Mouse (Mus musculus) stomach, postnatal 0 days (tissue): Measurements from ENCODE around the gene Khnyn. TPM values are rescaled to one million over a fixed set of nuclear protein-coding genes. Genes with fewer than 3 reads are reported as not detected.
A peak's percentile ranks its signal among the peaks of the same experiment; 100 is the strongest.

Experiments
- ATAC-seq: fragments of 200-750 bp; cut with Nextera tagmentation; 2 replicates; pipeline ENCODE4 v1.8.0; 2017; ENCODE audit not compliant: low FRiP score, low TSS enrichment
- DNase-seq: peaks from one replicate; pipeline ENCODE4 v3.0.0-alpha.2; 2016; ENCODE audit warnings: low spot score
- H3K27ac ChIP-seq: fragments of 300-500 bp; sonication (generic); replicated peaks from 2 replicates; pipeline ENCODE4 v1.5.1; 2014; ENCODE audit warnings: mild to moderate bottlenecking, control low read depth
- H3K27me3 ChIP-seq: fragments of 300-500 bp; sonication (generic); 2 replicates; pipeline ENCODE4 v1.6.1; 2014; ENCODE audit warnings: low read length; ENCODE audit not compliant: control insufficient read depth, insufficient read depth
- H3K36me3 ChIP-seq: fragments of 300-500 bp; sonication (generic); 2 replicates; pipeline ENCODE4 v1.6.1; 2014; ENCODE audit warnings: low read length, mixed read lengths; ENCODE audit not compliant: control insufficient read depth, insufficient read depth
- H3K4me1 ChIP-seq: fragments of 300-500 bp; sonication (generic); replicated peaks from 2 replicates; pipeline ENCODE4 v1.6.1; 2014; ENCODE audit warnings: antibody characterized with exemption; ENCODE audit not compliant: control insufficient read depth, insufficient read depth
- H3K4me2 ChIP-seq: fragments of 300-500 bp; sonication (generic); replicated peaks from 2 replicates; pipeline ENCODE4 v1.6.1; 2014; ENCODE audit warnings: low read depth, mild to moderate bottlenecking, control low read depth, moderate library complexity
- H3K4me3 ChIP-seq: fragments of 300-500 bp; sonication (generic); 2 replicates; pipeline ENCODE4 v1.5.1; 2014; ENCODE audit warnings: low read depth, low read length, control low read depth
- H3K9ac ChIP-seq: fragments of 300-500 bp; sonication (generic); 2 replicates; pipeline ENCODE4 v1.6.1; 2014; ENCODE audit warnings: mild to moderate bottlenecking, low read length, control low read depth, mixed read lengths
- H3K9me3 ChIP-seq: fragments of 300-500 bp; sonication (generic); 2 replicates; pipeline ENCODE4 v1.6.1; 2016; ENCODE audit warnings: low read length; ENCODE audit not compliant: control insufficient read depth
- CTCF ChIP-seq: IDR thresholded peaks from 2 replicates; pipeline ENCODE4 v1.5.1; 2016; ENCODE audit warnings: antibody characterized with exemption, low read depth, mild to moderate bottlenecking, moderate library complexity
- EP300 ChIP-seq: optimal IDR thresholded peaks from 2 replicates; pipeline ENCODE3; 2016; ENCODE audit warnings: antibody characterized with exemption
- WGBS: fragments of 180-500 bp; shearing (Covaris S2); extraction: QIAGEN DNeasy Blood & Tissue Kit; methylation state at CpG from one replicate; pipeline ENCODE4 v1.1.7; 2014; 5-methylcytosine and 5-hydroxymethylcytosine counted together
- polyA plus RNA-seq: library from polyadenylated mRNA; unstranded; fragments of >200 nt; fragmentation: Nextera tagmentation; extraction: Ambion mirVana; gene quantifications from 2 replicates; pipeline ENCODE4 v1.2.1, GENCODE M21; 2015

Khnyn gene
- polyA plus RNA-seq, 1 experiment from 2014 or later: 6.4 TPM

DNA sequence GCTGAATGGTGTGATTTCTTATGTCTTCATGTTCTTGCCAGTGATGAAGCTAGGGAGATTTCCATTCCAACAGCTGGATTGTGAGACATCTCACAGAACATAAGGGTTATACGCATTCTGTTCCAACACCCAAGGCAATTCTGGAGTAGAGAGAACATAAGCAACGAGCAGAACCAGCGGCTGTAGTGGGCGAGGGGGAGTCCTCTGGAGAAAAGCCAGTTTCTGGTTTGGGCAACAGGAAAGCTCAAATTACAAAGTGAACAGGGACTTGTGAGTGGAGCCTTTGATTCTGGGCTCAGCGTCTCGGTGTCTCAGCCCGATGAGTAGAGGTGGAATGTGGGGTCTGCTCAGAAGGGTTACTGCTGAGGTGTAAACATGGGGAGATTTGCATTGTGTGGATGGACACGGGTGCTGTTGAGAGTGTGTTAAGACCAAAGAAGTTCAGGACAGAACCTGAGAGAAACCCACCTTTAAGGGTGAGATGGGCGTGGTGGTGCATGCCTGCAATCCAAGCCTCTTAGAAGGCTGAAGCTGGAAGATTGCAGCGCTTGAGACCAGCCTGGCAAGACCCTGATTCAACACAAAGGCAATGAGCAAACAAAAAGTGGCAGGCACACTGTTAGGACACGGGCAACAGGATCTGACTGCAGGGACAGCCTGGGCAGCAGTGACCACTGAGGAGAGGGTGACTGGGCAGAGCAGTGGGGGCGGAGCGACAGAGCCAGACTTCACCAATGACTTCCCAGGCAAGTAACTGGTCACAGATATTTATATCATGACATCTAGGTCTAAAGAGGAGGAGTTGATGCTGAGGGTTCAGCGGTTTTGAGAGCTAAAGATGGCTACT lies 7.1 kb upstream of the Khnyn start:
- H3K27ac ChIP-seq: no peak overlapping the region
- no peaks in the 10 kb centered on the region for H3K4me1 ChIP-seq
- 14% methylated on average over 14 of the region's 14 CpGs for WGBS
- no peak overlapping the region for H3K4me3 ChIP-seq
- no peaks in the 10 kb centered on the region for H3K27me3 ChIP-seq
- H3K9me3 ChIP-seq: no peaks in the 10 kb centered on the region
- no peaks in the 10 kb centered on the region for H3K36me3 ChIP-seq
- TF ChIP-seq CTCF (no peak), EP300 (no peak)
- no peak overlapping the region for H3K4me2 ChIP-seq
- DNase-seq (peak; percentile 38), ATAC-seq (no peak)
- no peak overlapping the region for H3K9ac ChIP-seq

DNA sequence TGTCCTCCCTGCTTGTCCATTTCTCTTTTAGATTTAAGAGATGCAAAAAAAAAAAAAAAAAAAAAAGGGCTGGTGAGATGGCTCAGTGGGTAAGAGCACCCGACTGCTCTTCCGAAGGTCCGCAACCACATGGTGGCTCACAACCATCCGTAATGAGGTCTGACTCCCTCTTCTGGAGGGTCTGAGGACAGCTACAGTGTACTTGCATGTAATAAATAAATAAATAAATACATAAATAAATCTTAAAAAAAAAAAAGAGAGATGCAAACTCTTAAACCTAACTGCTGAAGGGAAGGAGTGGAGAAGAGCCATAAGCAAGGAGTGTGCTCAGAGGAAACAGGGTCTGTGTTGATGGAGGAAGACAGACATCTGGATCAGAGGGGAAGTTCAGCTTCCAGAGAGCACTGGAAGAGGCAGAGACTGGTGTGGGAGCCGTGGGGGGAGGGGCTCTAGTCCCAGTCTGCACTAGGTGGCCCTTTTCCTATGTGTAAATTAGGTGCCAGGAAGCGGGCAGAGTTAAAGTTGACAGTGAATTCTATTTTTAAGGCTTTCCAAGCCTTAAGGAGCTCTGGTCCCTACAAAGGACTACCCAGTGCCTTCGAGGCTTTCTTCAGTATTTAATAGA lies 6.3 kb upstream of the Khnyn start:
- H3K27me3 ChIP-seq: no peaks in the 10 kb centered on the region
- no peak overlapping the region for H3K4me2 ChIP-seq

DNA sequence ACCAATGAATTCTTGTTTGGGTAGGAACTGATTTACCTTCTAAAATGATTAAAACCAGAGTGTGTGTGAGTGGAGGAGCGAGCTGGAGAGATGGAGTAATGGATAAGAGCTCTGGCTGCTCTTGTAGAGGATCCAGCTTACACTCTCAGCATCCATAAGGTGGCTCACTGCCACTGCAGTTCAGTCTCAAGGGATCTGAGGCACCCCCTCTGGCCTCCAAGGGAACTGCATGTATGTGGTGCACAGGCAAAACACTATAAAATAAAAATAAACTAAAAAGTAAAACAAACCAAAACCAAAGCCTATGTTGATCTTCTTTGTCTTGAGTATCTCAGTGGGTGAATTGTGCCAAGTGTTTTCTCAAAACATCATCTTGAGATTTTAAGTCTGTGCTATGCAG lies 5.1 kb upstream of the Khnyn start:
- peak; percentile 83 for DNase-seq

More for the DNA sequence above, 6.3 kb upstream of the Khnyn start:
- 30% methylated on average over 7 of the region's 7 CpGs for WGBS
- H3K9me3 ChIP-seq: no peaks in the 10 kb centered on the region
- no peak overlapping the region for H3K4me3 ChIP-seq
- no peak for DNase-seq
- no peak for ATAC-seq
- H3K4me1 ChIP-seq: no peaks in the 10 kb centered on the region
- H3K27ac ChIP-seq: no peak overlapping the region
- no peaks in the 10 kb centered on the region for H3K36me3 ChIP-seq
- no peak overlapping the region for H3K9ac ChIP-seq
- TF ChIP-seq CTCF: peak; percentile 50
- TF ChIP-seq EP300: no peak

DNA sequence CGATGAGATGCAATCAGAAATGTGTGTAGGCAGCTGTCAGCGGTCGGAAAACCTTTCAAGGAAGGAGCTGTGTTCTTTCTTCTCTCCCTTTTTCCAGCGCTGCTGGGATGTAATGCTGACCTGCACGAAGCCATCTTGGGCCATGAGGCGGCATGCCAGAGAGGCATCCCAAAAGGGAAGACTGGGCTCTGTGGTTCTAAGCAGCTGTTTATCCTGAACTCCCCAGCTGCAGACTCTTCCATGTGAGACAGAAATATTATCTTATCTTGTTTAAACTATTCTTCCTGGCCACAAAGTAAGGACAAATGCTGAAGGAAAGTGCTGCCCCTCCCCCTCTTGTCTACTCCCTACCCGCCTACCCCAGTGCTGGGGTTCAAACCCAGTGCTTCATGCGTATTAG lies 3.8 kb upstream of the Khnyn start:
- Histone ChIP-seq H3K9me3 (no peaks in the 10 kb centered on the region), H3K27ac (no peak overlapping the region), H3K27me3 (no peaks in the 10 kb centered on the region), H3K4me2 (no peak overlapping the region), H3K36me3 (no peaks in the 10 kb centered on the region), H3K4me3 (no peak overlapping the region), H3K9ac (no peak overlapping the region), H3K4me1 (peaks cover 2% of the 10 kb centered on the region; the same call in 1 of the 2 replicates)
- no peak for ATAC-seq
- no peak for DNase-seq
- TF ChIP-seq CTCF (no peak), EP300 (no peak)
- 71% methylated on average over 8 of the region's 8 CpGs for WGBS

More for the DNA sequence above, 5.1 kb upstream of the Khnyn start:
- no peak for ATAC-seq
- no peak overlapping the region for H3K27ac ChIP-seq
- no peak overlapping the region for H3K4me2 ChIP-seq
- H3K36me3 ChIP-seq: no peaks in the 10 kb centered on the region
- 44% methylated on average over 1 of the region's 1 CpGs for WGBS
- TF ChIP-seq CTCF (peak; percentile 94), EP300 (no peak)
- H3K4me3 ChIP-seq: no peak overlapping the region
- H3K4me1 ChIP-seq: peaks cover 2% of the 10 kb centered on the region; the same call in 1 of the 2 replicates
- H3K9ac ChIP-seq: no peak overlapping the region
- no peaks in the 10 kb centered on the region for H3K27me3 ChIP-seq
- no peaks in the 10 kb centered on the region for H3K9me3 ChIP-seq

DNA sequence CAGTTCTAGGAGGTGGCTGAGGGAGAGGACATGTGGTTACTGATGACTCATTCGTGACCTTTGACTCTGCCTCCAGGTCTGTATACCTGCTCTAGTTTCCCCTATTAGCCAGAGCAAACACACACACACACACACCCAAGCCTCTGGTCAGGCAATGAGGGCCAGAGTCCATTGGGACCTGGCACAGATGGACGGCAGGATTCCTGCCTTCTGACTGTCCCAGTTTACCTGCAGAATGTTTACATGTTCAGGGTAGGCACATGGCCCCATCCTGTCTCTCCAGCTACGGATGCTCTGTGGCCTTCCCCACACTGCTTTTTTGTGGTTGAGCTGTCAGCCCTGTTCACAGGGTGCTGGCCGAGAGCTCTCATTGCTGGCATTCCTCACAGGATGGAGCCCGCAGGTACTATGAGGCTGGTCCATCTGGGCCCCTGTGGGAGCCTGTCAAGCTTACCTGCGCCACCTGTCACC lies 2.5 kb upstream of the Khnyn start:
- Histone ChIP-seq H3K9ac (0 out of 2 replicates have a peak overlapping the region, but pooled peaks have one; percentile 27), H3K4me2 (no peak overlapping the region)

More for the DNA sequence above, 2.5 kb upstream of the Khnyn start:
- TF ChIP-seq CTCF (no peak), EP300 (no peak)
- H3K27ac ChIP-seq: peak overlapping the region; percentile 86
- peak; percentile 88 for ATAC-seq
- H3K36me3 ChIP-seq: peaks cover 5% of the 10 kb centered on the region
- H3K4me1 ChIP-seq: peaks cover 2% of the 10 kb centered on the region; the same call in 1 of the 2 replicates
- no peak overlapping the region for H3K4me3 ChIP-seq
- no peaks in the 10 kb centered on the region for H3K27me3 ChIP-seq
- no peaks in the 10 kb centered on the region for H3K9me3 ChIP-seq
- peak; percentile 85 for DNase-seq
- 36% methylated on average over 6 of the region's 6 CpGs for WGBS
